Mouse (Mus musculus) hindbrain, embryonic 14.5 days (tissue): ENCODE results near the gene Agmo. TPM values are rescaled to one million over a fixed set of nuclear protein-coding genes. Genes with fewer than 3 reads are reported as not detected.

Experiments
- ATAC-seq: fragments of 200-750 bp; cut with Nextera tagmentation; 2 replicates; pipeline ENCODE4 v1.8.0; 2017; ENCODE audit warnings: moderate number of reproducible peaks, mild to moderate bottlenecking, moderate TSS enrichment, moderate library complexity; ENCODE audit not compliant: low FRiP score
- DNase-seq: peaks from one replicate; pipeline ENCODE4 v3.0.0-alpha.2; 2015; ENCODE audit warnings: low spot score
- H3K27ac ChIP-seq: fragments of 300-500 bp; sonication (generic); 2 replicates; pipeline ENCODE4 v1.5.1; 2014; ENCODE audit warnings: mild to moderate bottlenecking, moderate library complexity
- H3K27me3 ChIP-seq: fragments of 300-500 bp; sonication (generic); 2 replicates; pipeline ENCODE4 v1.6.1; 2014; ENCODE audit warnings: mild to moderate bottlenecking, low read length, mixed read lengths; ENCODE audit not compliant: control insufficient read depth, insufficient read depth
- H3K36me3 ChIP-seq: fragments of 300-500 bp; sonication (generic); replicated peaks from 2 replicates; pipeline ENCODE4 v1.6.1; 2014; ENCODE audit not compliant: control insufficient read depth, insufficient read depth
- H3K4me1 ChIP-seq: fragments of 300-500 bp; sonication (generic); replicated peaks from 2 replicates; pipeline ENCODE4 v1.6.1; 2014; ENCODE audit warnings: antibody characterized with exemption, low read length, mixed read lengths; ENCODE audit not compliant: control insufficient read depth, insufficient read depth
- H3K4me2 ChIP-seq: fragments of 300-500 bp; sonication (generic); replicated peaks from 2 replicates; pipeline ENCODE4 v1.6.1; 2014; ENCODE audit warnings: mild to moderate bottlenecking, moderate library complexity
- H3K4me3 ChIP-seq: fragments of 300-500 bp; sonication (generic); replicated peaks from 2 replicates; pipeline ENCODE4 v1.5.1; 2014; ENCODE audit warnings: mild to moderate bottlenecking, low read length
- H3K9ac ChIP-seq: fragments of 300-500 bp; sonication (generic); 2 replicates; pipeline ENCODE4 v1.6.1; 2014
- H3K9me3 ChIP-seq: fragments of 300-500 bp; sonication (generic); 2 replicates; pipeline ENCODE4 v1.6.1; 2016; ENCODE audit warnings: low read length; ENCODE audit not compliant: control insufficient read depth
- WGBS: fragments of 180-500 bp; shearing (Covaris S2); extraction: QIAGEN DNeasy Blood & Tissue Kit; methylation state at CpG from one replicate; pipeline ENCODE4 v1.1.7; 2014; 5-methylcytosine and 5-hydroxymethylcytosine counted together
- polyA plus RNA-seq: library from polyadenylated mRNA; unstranded; fragments of >200 nt; fragmentation: Nextera tagmentation; extraction: Ambion mirVana; gene quantifications from 2 replicates; pipeline ENCODE4 v1.2.1, GENCODE M21; 2014

Agmo gene
- polyA plus RNA-seq: 1.2 and 1.7 TPM in 2 replicates

DNA sequence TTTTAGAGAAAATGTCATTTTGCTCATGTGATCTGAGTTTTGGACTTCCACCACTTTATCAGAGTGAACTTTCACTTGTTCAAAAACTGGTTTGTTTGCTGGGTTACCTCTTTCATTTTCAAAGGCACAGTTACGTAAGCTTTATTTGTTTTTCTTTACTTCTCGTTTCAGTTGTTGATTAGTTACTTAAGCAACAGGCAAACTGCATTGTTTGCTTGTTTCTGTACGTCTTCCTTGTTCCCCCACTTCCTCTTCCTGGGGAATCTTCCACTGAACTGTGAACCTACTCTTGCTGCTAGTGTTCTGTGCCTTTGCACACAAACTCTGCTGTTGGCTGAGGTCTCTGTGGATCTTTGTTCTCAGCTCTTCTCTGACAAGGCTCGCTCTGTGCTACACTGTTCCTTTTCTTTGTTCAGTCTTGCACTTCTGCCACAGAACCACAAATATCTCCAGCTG, at the start of gene Agmo:
TSS of gene Agmo (plus strand) at position 76 of the 456 bp plus-strand sequence.
- Histone ChIP-seq H3K27ac (no peak within 1 kb of the TSS), H3K4me3 (no peak within 1 kb of the TSS), H3K4me2 (no peak within 1 kb of the TSS), H3K4me1 (no peaks in the 10 kb centered on the region), H3K9ac (no peak within 1 kb of the TSS), H3K27me3 (no peaks in the 10 kb centered on the region), H3K36me3 (no peaks in the 10 kb centered on the region), H3K9me3 (no peaks in the 10 kb centered on the region)
- ATAC-seq: no peak
- DNase-seq: no peak
- 58% methylated on average over 4 of the region's 4 CpGs for WGBS

DNA sequence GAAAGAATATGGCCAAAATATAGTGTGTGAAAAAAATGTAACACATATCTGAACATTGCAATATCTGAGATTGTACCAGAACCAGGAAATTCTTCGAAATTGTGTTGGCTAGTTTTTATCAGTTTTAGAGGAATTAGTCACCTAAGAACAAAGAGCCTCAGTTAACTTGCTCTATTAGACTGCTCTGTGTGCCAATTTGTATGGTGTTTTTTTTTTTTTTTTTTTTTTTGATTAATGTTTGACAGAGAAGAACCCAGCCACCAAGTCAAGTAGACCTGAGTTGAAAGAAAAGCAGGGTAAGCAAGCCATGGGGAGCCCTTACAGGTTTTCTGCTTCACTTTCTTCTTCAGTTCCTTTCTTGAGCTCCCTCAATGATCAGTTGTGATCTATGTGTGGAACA, 10.3 kb upstream of the Agmo start:
- 81% methylated on average over 1 of the region's 1 CpGs for WGBS
- DNase-seq: no peak
- no peaks in the 10 kb centered on the region for H3K27me3 ChIP-seq

DNA sequence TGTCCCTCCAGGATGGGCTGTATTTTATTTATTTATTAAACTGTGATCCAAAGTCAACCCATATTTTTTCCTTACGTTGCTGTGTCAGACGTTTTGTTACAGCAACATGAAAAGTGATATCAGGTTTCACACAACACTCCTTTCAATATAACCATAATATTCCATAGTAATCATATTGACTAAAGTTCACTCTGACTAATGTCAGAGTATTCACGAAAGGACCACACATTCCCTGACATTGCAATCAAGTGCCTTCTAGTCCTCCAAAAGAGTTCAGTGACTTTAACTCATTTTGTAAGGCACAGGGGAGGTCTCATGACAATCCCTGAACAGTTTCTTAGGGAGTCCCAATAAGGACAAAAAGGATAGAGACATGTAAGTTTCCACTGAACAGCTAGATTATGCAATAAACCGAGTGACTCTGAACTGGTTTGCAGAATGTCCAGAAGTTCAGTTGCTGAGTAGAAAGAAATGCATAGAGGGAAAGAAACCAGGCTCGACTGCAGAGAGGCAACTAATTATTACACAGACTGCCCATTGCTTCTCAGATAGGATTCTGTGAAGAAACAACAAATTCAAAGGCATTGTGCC, 371 bp upstream of the Agmo start:
- DNase-seq (no peak), ATAC-seq (no peak)
- H3K4me2 ChIP-seq: no peak overlapping the region
- no peaks in the 10 kb centered on the region for H3K4me1 ChIP-seq
- no peaks in the 10 kb centered on the region for H3K27me3 ChIP-seq
- no peak overlapping the region for H3K4me3 ChIP-seq
- no peaks in the 10 kb centered on the region for H3K9me3 ChIP-seq
- no peak overlapping the region for H3K27ac ChIP-seq
- WGBS: 81% methylated on average over 5 of the region's 5 CpGs
- H3K9ac ChIP-seq: no peak overlapping the region
- no peaks in the 10 kb centered on the region for H3K36me3 ChIP-seq

More for the DNA sequence above, 10.3 kb upstream of the Agmo start:
- ATAC-seq: no peak
- Histone ChIP-seq H3K4me2 (no peak overlapping the region), H3K4me1 (no peaks in the 10 kb centered on the region), H3K4me3 (no peak overlapping the region), H3K27ac (no peak overlapping the region), H3K9ac (no peak overlapping the region), H3K36me3 (no peaks in the 10 kb centered on the region), H3K9me3 (no peaks in the 10 kb centered on the region)

DNA sequence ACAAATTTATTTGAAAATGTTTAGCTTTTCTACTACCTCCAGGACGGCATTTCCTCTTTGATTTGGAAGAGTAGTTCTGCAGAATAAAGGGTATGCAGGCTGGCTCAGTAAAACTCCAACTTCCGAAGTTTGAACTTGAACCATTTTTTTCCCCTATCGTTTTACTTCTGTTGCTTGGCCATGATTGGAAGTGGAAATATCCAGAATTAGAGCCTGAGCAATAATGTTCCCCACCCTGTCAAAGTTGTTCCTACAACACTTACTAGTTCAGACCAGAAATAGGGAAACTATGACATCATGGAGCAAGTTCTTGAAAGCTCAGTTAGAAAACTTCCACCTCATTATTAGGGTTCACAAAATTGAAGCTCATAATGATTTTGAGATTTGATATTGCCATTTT, 1.0 kb downstream of the Agmo start:
- ATAC-seq: no peak
- Histone ChIP-seq H3K27ac (no peak overlapping the region), H3K4me2 (no peak overlapping the region), H3K4me1 (no peaks in the 10 kb centered on the region), H3K9me3 (no peaks in the 10 kb centered on the region), H3K9ac (no peak overlapping the region), H3K36me3 (no peaks in the 10 kb centered on the region), H3K27me3 (no peaks in the 10 kb centered on the region), H3K4me3 (no peak overlapping the region)
- DNase-seq: no peak
- WGBS: 90% methylated on average over 3 of the region's 3 CpGs

DNA sequence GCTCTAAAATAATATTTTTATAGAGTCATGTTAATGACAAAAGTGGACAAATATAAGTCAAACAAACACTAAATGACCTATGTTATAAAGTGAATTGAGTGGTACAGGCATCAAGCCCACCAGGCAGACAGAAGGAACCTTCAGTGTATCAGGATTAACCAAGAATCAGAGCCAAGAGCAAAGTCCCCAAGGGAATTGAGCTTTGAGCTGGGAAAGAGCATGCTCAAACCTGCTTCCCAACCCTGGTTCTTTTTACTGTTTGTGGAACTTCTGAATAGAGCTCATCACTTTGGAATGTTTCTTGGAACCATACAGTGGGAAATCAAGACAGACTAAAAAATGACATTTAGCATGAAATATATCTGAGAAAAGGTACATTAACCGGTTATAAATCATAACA, 3.4 kb downstream of the Agmo start:
- Histone ChIP-seq H3K4me2 (no peak overlapping the region), H3K4me1 (no peaks in the 10 kb centered on the region), H3K4me3 (no peak overlapping the region), H3K36me3 (no peaks in the 10 kb centered on the region), H3K27me3 (no peaks in the 10 kb centered on the region), H3K9me3 (no peaks in the 10 kb centered on the region), H3K9ac (no peak overlapping the region), H3K27ac (no peak overlapping the region)
- ATAC-seq: no peak
- WGBS: 100% methylated on average over 1 of the region's 1 CpGs
- DNase-seq: no peak

DNA sequence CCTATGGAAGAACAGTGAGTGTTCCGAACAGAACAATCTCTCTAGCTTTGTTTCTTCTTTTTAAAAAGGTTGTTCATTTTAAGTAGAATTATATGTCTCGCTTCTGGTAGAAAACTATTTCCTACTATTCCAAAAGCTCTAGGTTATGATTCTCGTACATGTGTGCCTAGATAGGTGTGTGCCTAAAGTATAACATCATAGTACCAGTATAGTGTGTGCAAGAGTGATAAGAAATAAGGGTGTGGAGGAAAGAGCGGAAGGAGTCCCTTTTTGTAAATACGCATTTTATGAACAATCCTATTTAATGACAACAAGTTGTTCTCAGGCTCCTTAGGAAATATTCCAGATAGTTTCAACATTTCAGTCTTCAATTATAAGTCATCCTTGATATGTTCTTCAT, 10.2 kb downstream of the Agmo start:
- Histone ChIP-seq H3K4me1 (no peaks in the 10 kb centered on the region), H3K9ac (no peak overlapping the region), H3K36me3 (no peaks in the 10 kb centered on the region), H3K9me3 (no peaks in the 10 kb centered on the region), H3K27me3 (no peaks in the 10 kb centered on the region), H3K27ac (no peak overlapping the region), H3K4me3 (no peak overlapping the region), H3K4me2 (no peak overlapping the region)
- ATAC-seq (no peak), DNase-seq (no peak)
- WGBS: 94% methylated on average over 5 of the region's 5 CpGs

DNA sequence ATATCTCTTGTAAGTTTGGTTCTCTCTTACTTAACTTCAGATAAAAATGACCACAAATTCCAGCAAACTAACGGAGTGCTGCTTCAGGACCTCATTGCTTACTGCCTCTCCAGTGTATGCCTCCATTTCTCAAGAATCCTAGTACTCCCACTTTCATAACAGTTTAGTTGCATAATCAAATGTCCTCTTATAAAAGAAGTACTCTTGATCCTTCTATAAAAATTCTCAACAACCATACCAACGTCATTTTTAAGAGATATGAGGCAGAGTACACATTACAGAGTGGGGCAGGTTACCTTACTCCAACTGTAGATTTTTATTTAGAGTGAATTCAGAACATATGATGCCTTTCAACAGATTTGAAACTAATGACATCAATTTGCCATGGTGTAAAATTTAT, 15.7 kb downstream of the Agmo start:
- Histone ChIP-seq H3K9ac (no peak overlapping the region), H3K4me3 (no peak overlapping the region), H3K27ac (no peak overlapping the region), H3K27me3 (no peaks in the 10 kb centered on the region), H3K4me1 (no peaks in the 10 kb centered on the region), H3K36me3 (no peaks in the 10 kb centered on the region), H3K4me2 (no peak overlapping the region), H3K9me3 (no peaks in the 10 kb centered on the region)
- no peak for ATAC-seq
- DNase-seq: no peak
- 78% methylated on average over 2 of the region's 2 CpGs for WGBS

DNA sequence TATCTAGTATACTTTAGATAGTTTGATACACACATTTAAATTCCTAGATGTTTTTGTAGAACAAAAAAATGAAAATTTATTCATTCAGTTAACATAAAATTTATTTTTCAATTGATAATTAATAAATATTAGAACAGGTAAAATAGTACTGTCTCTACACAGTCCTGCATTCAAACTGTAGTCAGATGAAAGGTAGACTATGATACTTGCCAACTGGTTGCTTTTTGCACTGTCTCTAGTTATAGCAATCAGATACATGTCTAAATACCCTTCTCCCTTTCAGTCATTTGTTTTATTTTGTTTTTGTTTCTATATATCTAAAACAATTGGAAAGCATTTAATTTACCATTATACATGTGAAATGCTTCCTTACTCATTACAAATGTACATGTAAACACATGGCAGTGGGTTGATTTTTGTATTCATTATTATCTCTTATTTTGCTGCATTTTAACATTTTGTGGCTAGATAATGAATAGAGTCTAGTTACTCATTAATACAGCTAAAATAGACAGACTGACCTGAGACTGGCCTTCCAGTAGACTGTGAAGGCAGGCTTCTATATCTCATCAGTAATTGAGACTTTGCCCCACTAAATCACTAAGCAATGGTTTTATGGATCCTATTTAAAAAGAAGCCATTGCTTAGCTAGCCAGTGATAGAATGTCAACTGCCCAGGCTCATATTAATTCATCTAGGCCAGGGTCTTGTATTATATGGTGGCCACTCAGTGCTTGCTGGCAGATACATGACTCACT, 18.5 kb downstream of the Agmo start:
- DNase-seq (no peak), ATAC-seq (no peak)
- no peak overlapping the region for H3K9ac ChIP-seq
- H3K9me3 ChIP-seq: no peaks in the 10 kb centered on the region
- H3K27ac ChIP-seq: no peak overlapping the region
- no peak overlapping the region for H3K4me2 ChIP-seq
- no peaks in the 10 kb centered on the region for H3K27me3 ChIP-seq
- H3K36me3 ChIP-seq: no peaks in the 10 kb centered on the region
- no peaks in the 10 kb centered on the region for H3K4me1 ChIP-seq
- H3K4me3 ChIP-seq: no peak overlapping the region

DNA sequence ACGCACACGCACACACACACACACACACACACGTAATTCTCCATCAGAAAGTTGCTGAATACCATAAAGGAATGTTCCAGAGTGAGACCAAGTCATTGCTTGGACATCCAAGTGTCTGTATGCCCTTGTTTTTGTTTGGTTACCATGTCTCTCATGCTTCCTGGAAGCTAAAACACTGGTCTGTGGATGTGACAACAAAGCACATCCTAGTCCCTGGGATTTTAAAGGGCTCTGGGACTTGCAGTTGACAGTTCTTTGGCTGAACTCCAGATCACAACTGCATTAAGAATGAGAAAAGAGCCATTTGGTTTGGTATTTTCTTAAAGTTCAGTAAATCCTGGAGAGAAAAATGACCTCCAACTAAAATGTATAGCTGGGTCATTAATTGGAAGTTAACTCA, 22.2 kb downstream of the Agmo start:
- DNase-seq (no peak), ATAC-seq (no peak)
- no peaks in the 10 kb centered on the region for H3K4me1 ChIP-seq
- H3K4me2 ChIP-seq: no peak overlapping the region
- no peak overlapping the region for H3K27ac ChIP-seq
- no peaks in the 10 kb centered on the region for H3K9me3 ChIP-seq
- H3K36me3 ChIP-seq: no peaks in the 10 kb centered on the region
- H3K27me3 ChIP-seq: no peaks in the 10 kb centered on the region
- H3K4me3 ChIP-seq: no peak overlapping the region
- no peak overlapping the region for H3K9ac ChIP-seq
- whole genome bisulfite sequencing: 79% methylated on average over 3 of the region's 3 CpGs
